Mouse (Mus musculus) ES-E14 (cell line): Measurements from ENCODE around the gene Prkcz. TPM values are rescaled to one million over a fixed set of nuclear protein-coding genes. Genes with fewer than 3 reads are reported as not detected.

Source experiments
- DNase-seq: peaks from one replicate; pipeline ENCODE4 v3.0.0-alpha.2; 2013; ENCODE audit warnings: low read depth, low spot score
- H3K27ac ChIP-seq: 2 replicates; pipeline ENCODE4 v1.5.1; 2012; ENCODE audit warnings: low read depth, mild to moderate bottlenecking, low read length, moderate library complexity, mixed read lengths; ENCODE audit not compliant: poor library complexity, insufficient read depth, severe bottlenecking
- H3K36me3 ChIP-seq: 2 replicates; pipeline ENCODE4 v1.6.1; 2012; ENCODE audit warnings: mild to moderate bottlenecking, low read length, moderate library complexity, mixed read lengths; ENCODE audit not compliant: control insufficient read depth, poor library complexity, insufficient read depth, severe bottlenecking
- H3K4me1 ChIP-seq, 2 experiments: fragments of 150-350 bp in 1 of 2; sonication (generic) in 1 of 2; 2 replicates each; pipeline ENCODE4 v1.6.1; 2012; ENCODE audit warnings: low read length in 2 of 2, mild to moderate bottlenecking in 1 of 2, mixed read lengths in 1 of 2; ENCODE audit not compliant: control insufficient read depth in 2 of 2, insufficient read depth in 2 of 2, poor library complexity in 1 of 2
- H3K4me3 ChIP-seq, 2 experiments: fragments of 150-350 bp in 1 of 2; sonication (generic) in 1 of 2; 2 replicates each; pipeline ENCODE4 v1.5.1; 2012; ENCODE audit warnings: low read length in 2 of 2, low read depth in 1 of 2, mild to moderate bottlenecking in 1 of 2, mixed read lengths in 1 of 2; ENCODE audit not compliant: insufficient read depth in 1 of 2, poor library complexity in 1 of 2, severe bottlenecking in 1 of 2
- H3K9ac ChIP-seq: 2 replicates; pipeline ENCODE4 v1.6.1; 2012; ENCODE audit warnings: low read depth, mild to moderate bottlenecking, low read length, mixed read lengths; ENCODE audit not compliant: poor library complexity, insufficient read depth, severe bottlenecking
- H3K9me3 ChIP-seq: fragments of 150-350 bp; sonication (generic); 2 replicates; pipeline ENCODE4 v1.6.1; 2012; ENCODE audit warnings: low read depth, mild to moderate bottlenecking, low read length; ENCODE audit not compliant: control insufficient read depth, insufficient read depth
- CHD2 ChIP-seq: IDR thresholded peaks from 2 replicates; pipeline ENCODE4 v1.6.1; 2014; ENCODE audit warnings: mild to moderate bottlenecking, low read depth, low read length, inconsistent platforms
- HCFC1 ChIP-seq: IDR thresholded peaks from 2 replicates; pipeline ENCODE4 v1.6.1; 2012; ENCODE audit warnings: low read length, inconsistent platforms, borderline replicate concordance; ENCODE audit not compliant: insufficient read depth
- MAFK ChIP-seq: IDR thresholded peaks from 2 replicates; pipeline ENCODE4 v1.6.1; 2014; ENCODE audit warnings: mild to moderate bottlenecking, low read depth, low read length, inconsistent platforms; ENCODE audit not compliant: insufficient read depth
- ZC3H11A ChIP-seq: IDR thresholded peaks from 2 replicates; pipeline ENCODE4 v1.6.1; 2012; ENCODE audit warnings: low read depth, mild to moderate bottlenecking, inconsistent platforms, low read length, borderline replicate concordance
- ZNF384 ChIP-seq: IDR thresholded peaks from 2 replicates; pipeline ENCODE4 v1.6.1; 2012; ENCODE audit warnings: low read depth, low read length, inconsistent platforms
- in situ Hi-C, 2 experiments: fragments of 600-800 bp; cut with MboI; formaldehyde crosslinking; loops; one replicate each; pipeline ENCODE4 v1.15.1; 2025; ENCODE audit warnings: low sequenced_read_pairs in 2 of 2, inconsistent platforms in 1 of 2; ENCODE audit not compliant: unreplicated experiment in 2 of 2
- total RNA-seq: library from RNA; depleted of rRNA; stranded (reverse); fragments of 300-350 nt; gene quantifications from 2 replicates; pipeline ENCODE4 v1.2.3, GENCODE M21; 2012

The Prkcz gene
- total RNA-seq, 1 experiment: 17.0 TPM

- Histone ChIP-seq H3K36me3 (peaks cover 4% of the 10 kb centered on the region; the same call in 1 of the 2 replicates), H3K27ac (no peak overlapping the region), H3K4me1 (peaks cover 0 to 3% of the 10 kb centered on the region in 2 experiments; a peak in 1 of 4 replicates), H3K9ac (no peak overlapping the region), H3K4me3 (no peak overlapping the region), H3K9me3 (no peaks in the 10 kb centered on the region)
- TF ChIP-seq HCFC1: no peak
- TF ChIP-seq ZC3H11A: no peak
- TF ChIP-seq MAFK: no peak
- no peak for TF ChIP-seq CHD2
- TF ChIP-seq ZNF384: no peak
- in situ Hi-C loops: loop anchor here in 1 of 2 experiments (25.0 kb wide), 1 partner anchor 339 kb away; the partner anchor contains the start of gene Fam213b
- no peak for DNase-seq
Observed at GRCm38 (mm10) chr4:155225918-155226317, 135.2 kb downstream of the Prkcz start.

GRCm38 (mm10) chr4:155223594-155224528 lies 137.3 kb downstream of the Prkcz start:
- in situ Hi-C loops: no loop called here
- Histone ChIP-seq H3K36me3 (peaks cover 9% of the 10 kb centered on the region; the same call in 1 of the 2 replicates), H3K4me1 (peaks cover 11 to 18% of the 10 kb centered on the region in 2 experiments; a peak in 3 of 4 replicates), H3K9ac (peak overlapping the region; percentile 72), H3K4me3 (peak overlapping the region; percentile 53 to 75), H3K27ac (no peak overlapping the region), H3K9me3 (no peaks in the 10 kb centered on the region)
- no peak for DNase-seq
- TF ChIP-seq MAFK (no peak), HCFC1 (no peak), CHD2 (no peak), ZC3H11A (no peak), ZNF384 (no peak)

DNA sequence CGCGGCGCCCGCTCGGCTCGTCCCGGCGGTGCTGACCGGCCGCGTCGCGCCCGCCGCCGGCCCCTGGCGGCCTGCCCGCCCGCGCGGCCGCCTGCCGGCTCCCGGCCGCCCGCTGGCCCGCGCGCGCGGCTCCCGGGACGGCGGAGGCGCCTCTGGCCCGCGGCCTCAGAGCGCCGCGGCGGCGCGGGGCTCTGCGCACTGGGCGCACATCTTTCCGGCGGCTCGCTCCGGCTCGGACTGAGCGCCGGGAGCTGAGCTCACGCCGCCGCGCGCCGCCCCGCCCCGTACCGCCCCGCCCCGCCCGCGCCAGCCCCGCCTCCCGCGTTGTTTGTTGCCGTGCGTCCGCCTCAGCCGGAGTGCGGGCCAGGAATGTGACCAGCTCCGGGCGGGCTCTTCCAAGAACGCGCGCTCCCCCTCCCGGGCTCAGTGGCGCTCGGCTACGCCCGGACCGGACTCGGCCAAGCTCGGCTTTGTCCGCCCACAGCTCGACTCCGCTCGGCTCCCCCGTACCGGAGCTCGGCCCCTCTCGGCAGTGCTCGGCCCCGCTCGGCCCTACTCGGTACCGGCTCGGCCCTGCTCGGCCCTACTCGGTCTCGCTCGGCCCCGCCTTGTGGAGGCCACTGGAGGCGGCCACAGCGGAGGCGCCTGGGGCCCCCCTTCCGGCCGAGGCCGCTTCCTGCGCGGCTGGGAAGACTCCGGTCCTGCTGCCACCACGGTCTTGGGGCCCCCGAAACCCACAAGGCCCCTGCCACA lies 138.1 kb downstream of the Prkcz start:
- no peaks in the 10 kb centered on the region for H3K9me3 ChIP-seq
- peaks cover 16 to 27% of the 10 kb centered on the region in 2 experiments for H3K4me1 ChIP-seq
- TF ChIP-seq HCFC1 (peak; percentile 39; the same call in 1 of the 2 replicates), ZC3H11A (no peak), MAFK (no peak), CHD2 (no peak), ZNF384 (no peak)
- in situ Hi-C loops: no loop called here
- DNase-seq: peak; percentile 87
- no peak overlapping the region for H3K27ac ChIP-seq
- peak overlapping the region; percentile 72 for H3K9ac ChIP-seq
- H3K4me3 ChIP-seq: peak overlapping the region; percentile 69 to 75
- H3K36me3 ChIP-seq: peaks cover 9% of the 10 kb centered on the region; the same call in 1 of the 2 replicates

GRCm38 (mm10) chr4:155222552-155222840 lies 138.7 kb downstream of the Prkcz start, which contains the start of gene Ski:
Ski (minus strand) TSS chr4:155222592.
- Histone ChIP-seq H3K9ac (peak within 1 kb of the TSS; percentile 72), H3K36me3 (peaks cover 9% of the 10 kb centered on the region; the same call in 1 of the 2 replicates), H3K4me3 (peak within 1 kb of the TSS; percentile 69 to 87), H3K9me3 (no peaks in the 10 kb centered on the region), H3K4me1 (peaks cover 17 to 30% of the 10 kb centered on the region in 2 experiments), H3K27ac (no peak within 1 kb of the TSS)
- DNase-seq: no peak
- no peak for TF ChIP-seq ZNF384
- TF ChIP-seq ZC3H11A: no peak
- no peak for TF ChIP-seq HCFC1
- TF ChIP-seq MAFK: no peak
- TF ChIP-seq CHD2: no peak
- in situ Hi-C loops: no loop called here
